Mouse (Mus musculus) retina, postnatal 1 day (tissue): ENCODE results near the gene Nell1.

Experiments used
- DNase-seq: peaks from one replicate; pipeline ENCODE4 v3.0.0-alpha.2; 2012

Gene Nell1

DNA sequence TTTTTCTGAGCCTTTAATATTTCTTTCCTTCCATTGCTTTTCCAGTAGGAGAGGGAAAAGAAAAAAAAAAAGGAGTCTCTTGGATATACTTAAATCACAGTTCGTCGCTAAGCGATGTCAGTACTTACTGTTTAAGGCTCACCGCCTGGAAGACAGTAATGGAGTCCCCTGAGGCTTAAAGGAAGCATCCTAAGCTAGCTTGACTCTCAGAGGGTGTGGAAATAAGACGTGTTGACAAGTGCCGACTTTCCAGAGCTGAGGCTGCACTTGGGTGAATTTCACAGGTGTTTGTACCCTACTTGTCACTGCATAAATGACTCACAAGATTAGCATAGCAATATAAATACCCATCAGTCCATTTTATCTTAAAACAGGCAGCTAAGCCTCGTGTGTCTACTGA lies 599.2 kb downstream of the Nell1 start:
- peak; percentile 38 for DNase-seq

DNA sequence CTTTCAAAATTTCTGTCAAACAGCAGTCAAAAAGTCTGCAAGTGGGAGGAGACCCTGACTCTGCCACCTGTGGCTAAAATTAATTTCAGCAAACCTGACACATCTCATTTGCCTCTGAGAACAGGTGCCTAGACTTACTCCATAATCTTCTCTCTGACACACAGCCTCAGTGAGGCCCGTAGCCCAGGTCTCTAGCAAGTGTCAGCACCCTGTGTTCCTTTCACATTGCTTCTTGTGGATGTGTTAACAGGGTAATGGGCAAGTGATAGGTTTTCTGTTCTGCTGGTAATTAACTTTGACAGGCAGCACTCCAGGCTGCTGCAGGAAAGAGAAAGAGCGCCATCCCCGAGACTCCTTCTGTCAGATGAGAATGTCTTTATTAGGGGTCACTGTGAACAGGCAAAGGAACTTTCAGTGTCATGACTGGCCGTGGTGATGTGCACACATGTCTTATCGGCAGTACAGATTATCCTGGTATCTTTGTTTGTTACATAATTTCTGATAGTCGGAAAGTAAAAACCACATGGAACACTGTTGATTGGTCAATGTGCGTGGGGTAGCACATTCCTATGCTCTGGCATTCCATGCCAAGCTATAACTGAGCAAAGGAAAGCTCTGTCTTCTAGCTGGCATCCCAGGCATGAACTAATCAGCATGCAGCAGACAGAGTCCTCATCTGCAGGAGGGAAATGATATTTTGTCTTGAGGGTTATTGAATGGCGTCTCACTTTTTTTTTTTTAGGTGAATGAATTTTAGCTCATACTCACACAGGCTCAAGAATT lies 614.2 kb downstream of the Nell1 start:
- DNase-seq: peak; percentile 37

DNA sequence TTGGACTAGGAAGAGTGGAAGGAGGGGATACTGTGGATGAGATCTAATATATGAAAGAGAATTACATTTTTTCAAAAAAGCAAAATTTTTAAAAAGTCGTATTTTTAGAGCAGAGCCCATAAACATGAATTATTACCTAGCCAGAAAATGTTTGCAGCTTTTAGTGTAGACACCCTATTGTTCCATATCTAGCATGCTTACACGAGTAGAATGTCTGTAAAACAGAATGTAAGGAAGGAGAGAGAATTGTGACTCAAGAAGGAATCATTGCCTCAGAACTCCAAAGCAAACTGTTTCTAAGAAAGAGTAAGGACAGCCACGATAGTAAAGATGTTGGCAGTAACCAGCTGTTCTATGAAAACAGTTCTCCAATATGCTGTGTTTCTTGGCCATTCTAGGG lies 624.2 kb downstream of the Nell1 start, which contains the start of gene 4933405O20Rik:
TSS of gene 4933405O20Rik (plus strand) at position 301 of the 400 bp plus-strand sequence.
- DNase-seq: no peak

DNA sequence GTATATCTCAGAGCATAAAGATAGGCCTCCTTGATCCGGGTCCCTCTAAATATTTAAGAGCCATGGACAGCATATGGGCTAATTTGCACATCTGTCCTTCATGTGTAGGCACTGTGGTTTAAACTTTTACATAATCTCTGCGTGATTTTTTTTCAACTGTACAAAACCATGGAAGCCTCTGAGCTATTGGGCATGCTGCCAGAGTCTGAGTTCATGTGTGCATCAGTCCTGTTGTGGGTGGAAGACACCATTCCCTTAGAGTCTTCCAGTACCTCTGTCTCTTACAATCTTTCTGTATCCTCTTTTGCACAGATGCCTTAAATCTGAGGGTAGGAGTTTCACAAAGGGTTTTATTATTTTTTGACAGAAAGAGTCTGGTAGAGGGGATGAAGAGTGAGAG lies 639.4 kb downstream of the Nell1 start:
- no peak for DNase-seq

- no peak for DNase-seq
Observed at GRCm38 (mm10) chr7:50629186-50629585, 654.5 kb downstream of the Nell1 start.

GRCm38 (mm10) chr7:50633147-50633546 lies 658.5 kb downstream of the Nell1 start:
- peak; percentile 61 for DNase-seq

DNA sequence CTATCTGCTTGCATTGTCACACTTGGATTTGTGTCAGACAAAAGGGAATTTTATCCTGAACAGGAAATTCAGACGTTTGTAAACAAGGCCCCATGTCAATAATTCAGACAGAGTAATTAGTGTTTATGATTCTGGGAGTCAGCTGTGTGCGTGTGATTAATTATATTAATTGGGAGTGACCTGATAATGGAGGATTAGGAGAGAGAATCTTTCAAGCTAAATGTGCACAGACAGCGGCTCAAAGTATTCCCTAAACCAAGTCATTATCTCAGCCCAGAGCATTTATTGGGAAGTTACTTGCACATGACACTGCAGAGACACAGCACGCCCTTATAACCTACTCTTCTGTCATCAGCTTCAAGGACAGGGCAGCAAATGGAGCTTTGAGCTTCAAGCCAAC lies 697.6 kb downstream of the Nell1 start:
- peak; percentile 87 for DNase-seq

DNA sequence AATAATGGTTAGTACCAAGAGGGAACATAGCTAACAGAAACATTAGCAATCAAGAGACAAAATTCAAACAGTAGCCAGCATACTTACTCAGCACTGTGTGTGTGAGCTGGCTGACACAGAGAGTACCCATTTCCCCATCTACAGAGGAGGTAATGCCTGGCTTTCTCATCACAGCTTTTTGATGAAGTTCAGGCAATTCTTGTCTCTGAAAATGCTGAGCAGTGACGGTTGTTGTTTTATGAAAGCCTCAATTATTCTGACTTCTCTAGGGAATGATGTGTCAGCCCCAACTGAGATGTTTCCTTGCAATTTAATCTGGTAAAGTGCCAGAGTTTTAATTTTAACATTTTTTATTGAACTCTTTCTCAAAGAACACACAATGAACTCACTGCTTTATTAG lies 700.8 kb downstream of the Nell1 start:
- no peak for DNase-seq

- peak; percentile 81 for DNase-seq
Observed at GRCm38 (mm10) chr7:50677511-50677910, 702.8 kb downstream of the Nell1 start.

DNA sequence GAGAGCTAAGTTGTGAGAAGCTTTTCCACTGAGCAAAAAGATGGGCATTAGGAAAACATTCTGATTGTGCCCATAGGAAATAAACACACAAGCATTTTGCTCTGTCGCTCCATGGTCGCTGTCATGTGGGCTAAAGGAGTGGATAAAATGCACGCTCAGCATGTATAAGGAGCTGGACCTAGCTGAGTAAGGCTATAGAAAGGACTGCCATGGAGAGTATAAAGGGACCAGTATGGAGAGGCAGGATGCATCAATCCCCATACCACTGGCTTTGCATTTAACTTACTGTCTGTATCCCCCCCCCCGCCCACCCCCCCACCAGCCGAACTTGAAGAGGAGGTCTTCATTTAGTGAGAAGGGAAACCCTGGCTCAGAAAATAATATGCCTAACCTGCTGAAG lies 711.7 kb downstream of the Nell1 start:
- no peak for DNase-seq

DNA sequence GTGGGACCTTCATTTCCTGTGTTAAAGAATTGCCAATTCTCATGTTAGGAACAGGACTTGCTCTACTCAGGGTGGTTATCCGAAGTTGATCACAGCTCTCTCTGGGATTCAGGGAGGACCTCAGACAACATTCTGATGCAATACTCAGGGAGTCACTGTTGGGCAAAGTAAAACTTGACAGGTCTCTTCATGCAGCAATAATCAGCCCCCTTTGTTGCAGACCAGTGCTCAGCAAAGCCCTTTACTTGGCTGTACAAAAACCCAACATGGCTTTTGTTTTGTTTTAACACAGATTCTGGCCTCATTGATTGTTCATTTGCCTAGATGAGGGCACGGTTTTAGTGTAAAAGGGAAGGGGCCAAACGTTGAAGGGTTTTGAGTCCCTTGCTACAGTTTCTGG lies 750.5 kb downstream of the Nell1 start:
- DNase-seq: peak; percentile 56

DNA sequence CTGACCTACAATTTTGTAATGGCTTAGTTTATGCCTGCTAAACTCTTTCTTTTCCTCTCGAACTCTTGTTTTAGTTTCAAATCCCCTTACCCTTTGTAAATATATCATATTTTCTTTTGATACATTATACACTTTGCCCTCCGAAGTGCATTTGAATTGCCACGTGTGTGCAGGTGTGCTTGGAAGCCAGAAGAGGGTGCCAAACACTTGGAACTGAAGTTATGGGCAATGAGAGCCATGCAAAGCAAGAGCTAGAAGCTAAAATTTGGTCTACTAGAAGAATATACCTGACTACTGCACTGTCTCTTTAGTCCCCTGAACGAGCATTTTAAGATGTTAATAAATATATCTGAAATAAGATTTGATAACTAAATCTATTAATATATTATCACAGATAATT lies 756.3 kb downstream of the Nell1 start:
- DNase-seq: peak; percentile 21

DNA sequence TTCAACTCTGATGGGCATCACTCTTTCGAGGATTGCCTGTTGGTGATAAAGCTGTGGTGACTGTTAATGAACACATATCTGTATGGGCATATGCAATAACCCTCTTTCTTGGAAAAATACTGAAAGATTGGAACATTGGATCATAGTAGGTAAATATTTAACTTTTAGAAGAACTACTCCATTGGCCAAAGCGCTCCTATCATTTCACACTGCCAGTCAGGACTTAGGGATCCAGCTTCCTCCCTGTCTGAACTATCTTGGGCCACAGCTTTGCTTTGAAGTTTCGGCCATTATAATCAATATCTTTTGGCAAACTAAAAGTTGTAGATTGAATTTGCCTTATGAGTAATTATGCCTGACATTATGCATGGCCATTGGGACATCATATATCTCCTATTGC lies 780.9 kb downstream of the Nell1 start:
- no peak for DNase-seq

DNA sequence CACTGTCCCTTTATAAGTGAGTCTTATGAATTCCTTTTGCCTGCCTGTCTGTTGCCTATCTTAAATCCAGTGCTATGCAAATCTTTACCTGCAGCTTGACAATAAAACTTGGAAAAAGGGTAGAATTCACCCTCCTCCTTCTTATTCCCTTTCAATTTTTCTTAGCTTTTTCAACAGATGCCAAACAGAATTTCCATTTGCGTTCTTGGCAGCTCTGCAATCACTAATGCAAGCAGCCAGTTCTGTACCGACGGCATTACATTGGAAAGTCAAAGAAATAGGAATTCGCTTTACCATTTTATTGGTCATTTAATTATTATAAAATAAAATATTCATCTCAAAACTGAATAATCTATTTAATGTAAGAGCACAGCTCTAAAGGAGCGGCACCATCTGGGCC lies 781.7 kb downstream of the Nell1 start:
- DNase-seq: no peak

DNA sequence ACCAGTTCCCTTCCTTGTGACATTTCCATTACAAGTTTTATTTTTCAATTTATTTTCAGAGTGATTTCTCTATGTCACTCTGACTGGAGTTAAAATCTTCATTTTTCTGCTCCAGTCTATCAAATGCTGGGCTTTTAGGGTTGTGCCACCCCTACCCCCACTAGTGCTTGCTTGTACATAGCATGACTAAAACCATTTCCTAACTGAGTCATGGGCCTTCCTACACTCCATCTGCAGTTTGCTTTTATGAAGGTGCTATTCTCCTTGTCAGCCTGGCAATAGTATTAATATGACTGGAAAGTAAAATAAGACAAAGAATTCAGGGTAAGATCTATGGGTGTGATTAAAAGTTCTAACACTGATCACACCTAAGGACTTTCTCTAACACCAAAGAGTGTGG lies 798.9 kb downstream of the Nell1 start:
- no peak for DNase-seq

DNA sequence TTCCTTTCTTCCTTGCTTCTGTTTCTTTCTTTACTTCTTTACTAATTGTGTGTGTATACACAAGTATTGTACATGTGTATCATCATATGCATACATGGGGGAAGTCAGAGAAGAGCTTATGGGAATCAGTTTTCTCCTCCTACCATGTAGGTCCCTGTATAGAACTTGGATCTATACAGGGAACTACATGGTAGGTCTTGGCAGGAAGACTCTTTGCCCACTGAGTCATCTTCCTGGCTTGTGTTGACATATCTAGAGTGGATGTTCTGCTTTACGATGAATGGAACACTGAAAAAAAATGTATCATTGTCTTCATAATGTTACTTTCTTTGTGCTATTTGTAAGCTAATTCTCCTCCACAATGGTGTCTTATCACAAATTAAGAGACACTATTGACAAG lies 806.4 kb downstream of the Nell1 start:
- DNase-seq: no peak

DNA sequence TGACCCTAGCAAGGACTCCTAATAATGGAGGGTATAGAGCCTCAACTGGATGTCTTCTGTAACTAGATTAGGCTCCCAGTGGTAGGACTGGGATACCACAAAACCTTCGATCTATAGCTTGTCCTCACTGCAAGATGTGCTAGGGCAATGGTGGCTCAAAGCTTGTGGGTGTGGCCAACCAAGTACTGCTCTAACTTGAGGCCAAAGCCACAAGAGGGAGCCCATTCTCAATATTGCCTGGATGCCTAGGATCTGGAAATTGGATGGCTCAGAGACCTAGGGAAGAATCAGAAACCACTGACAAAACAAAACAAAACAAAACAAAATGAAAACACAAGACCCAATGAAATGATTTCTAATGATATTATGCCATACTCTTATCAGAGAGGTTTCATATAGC lies 809.0 kb downstream of the Nell1 start:
- peak; percentile 50 for DNase-seq

GRCm38 (mm10) chr7:50826180-50826579 lies 851.5 kb downstream of the Nell1 start:
- DNase-seq: peak; percentile 6

GRCm38 (mm10) chr7:50832799-50833198 lies 858.1 kb downstream of the Nell1 start:
- no peak for DNase-seq

- no peak for DNase-seq
Observed at GRCm38 (mm10) chr7:50842646-50843045, 868.0 kb downstream of the Nell1 start.

DNA sequence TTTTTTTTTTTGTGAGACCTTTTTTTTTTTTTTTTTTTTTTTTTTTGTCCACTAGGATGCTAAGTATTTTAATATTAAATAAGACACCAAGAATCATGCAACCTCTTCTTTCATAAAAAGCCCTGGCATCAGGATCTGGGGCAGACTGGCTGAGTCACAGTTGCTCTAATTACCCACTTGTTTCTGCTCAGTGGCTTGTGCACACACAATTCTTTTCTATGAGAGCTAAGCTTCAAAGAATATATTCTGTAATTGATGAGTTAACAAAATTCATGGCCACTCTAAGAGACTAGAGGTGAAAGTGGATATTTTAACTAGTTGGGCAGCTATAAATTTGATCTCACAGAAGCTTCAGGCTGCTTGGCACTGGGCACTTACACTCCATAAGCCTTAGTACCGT lies 873.3 kb downstream of the Nell1 start:
- peak; percentile 55 for DNase-seq

DNA sequence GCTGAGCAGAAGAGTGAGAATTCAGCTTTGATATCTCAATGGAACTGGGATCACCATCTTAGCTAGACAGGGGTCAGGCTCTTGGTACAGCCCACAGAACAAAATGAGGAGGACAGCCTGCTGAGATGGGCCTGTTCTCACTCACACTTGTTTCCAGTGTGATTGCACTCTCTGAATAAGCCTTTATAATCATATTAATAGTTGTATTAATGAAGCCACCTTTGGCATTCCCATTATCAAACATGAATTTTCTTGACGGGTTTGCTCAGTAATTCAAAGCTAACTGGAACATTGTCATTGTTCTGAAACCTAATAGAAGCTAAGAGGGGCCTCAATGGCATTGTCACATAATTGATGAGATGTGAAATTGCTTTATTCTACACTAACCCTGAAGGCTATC lies 875.6 kb downstream of the Nell1 start:
- peak; percentile 61 for DNase-seq

DNA sequence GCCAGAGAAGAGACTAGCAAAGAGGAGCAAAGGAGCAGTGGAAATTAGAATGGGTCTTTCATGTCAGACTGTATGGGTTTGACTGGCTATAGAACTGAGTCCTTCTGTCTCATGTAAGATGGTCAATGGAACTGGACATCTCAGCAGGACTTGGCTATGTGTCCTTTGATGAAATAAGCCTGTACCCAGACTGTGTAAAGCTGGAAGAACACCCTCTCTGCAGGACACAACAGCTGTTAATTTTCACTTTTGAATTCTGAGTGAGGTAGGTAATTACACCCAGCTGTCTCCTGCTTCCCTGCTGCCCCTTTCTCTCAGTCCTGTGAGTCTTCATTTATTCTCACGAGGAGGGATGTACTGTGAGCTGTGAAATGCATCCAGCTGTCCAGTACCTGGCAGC lies 895.5 kb downstream of the Nell1 start:
- peak; percentile 31 for DNase-seq

DNA sequence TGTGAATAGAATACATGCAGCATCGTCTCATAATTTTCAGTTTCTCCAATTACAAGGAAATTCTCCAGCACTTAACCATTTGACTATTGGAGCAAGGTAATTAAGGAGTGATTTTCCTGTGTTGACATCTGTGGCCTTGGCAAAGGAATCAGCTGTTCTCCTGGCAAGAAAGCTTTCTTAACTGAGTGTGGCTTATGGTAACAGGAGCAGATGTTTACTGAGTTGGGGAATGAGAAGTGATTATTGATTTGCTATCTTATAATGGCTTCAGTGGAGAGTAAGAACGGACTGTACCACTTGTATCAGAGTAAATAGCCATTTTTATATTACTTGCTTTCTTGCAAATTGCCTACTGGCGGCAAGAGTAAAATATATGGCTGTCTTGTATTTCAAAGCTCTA lies 913.0 kb downstream of the Nell1 start:
- peak; percentile 25 for DNase-seq

DNA sequence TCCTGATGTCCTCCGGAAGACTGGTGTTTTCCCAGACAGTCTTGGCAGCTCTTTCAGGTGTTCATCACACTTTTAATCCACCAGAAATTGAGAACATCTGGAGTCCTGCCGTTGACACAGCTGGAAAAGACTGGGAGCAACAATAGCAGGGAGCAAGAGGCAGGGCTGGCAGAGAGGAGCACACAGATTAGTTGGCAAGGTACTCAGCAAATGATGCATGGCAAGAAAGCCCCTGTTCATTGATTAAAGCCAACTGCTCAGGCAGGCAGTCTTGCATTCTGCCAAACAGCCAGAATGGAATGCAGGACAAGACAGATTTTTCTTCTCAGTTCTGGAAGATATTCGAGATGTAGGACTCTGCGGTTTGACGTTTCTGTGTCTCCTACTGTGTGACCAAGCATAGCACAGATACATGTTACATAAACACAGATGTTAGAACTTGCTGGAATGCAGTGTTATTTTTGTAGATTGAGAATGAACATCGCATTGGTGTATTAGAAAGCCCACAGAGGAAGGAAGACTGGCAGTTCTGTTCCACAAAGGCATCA lies 925.0 kb downstream of the Nell1 start:
- DNase-seq: no peak
